20 mouse cellular contexts compared by ENCODE assay signal in the genomic region with DNA sequence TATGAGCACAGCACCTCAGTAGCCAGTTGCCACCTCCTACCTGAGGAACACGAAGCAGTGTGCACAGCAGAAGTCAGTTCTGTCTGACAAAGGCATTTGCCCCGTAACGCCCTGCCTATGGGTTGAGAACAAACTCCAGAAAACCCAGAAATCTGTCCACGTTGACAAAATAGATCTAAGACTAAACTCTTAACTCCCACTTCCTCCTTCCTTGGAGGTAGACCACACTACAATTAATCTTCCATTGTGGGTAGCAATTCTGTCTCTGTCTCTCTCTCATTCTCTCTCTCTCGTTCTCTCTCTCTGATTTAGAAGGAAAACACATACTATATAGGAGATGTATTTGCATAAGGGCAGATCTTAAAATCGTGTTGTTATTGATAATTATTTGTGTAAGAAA.
"Had no signal": no experiment of that assay in that cellular context is flagged by ENCODE, and none has a peak within 500 bp of the region (broad histone marks: within the 10 kb centered on the region; RNA-seq: fewer than 3 reads in every experiment).

No protein-coding gene starts in this region.

- DNase-seq: kidney, adult 18-20 months; kidney, adult 9 months; kidney, postnatal 14 days; liver; lung, adult 18-20 months; lung, postnatal 10 days; lung, postnatal 36 days; right cerebral cortex, adult 18-20 months; right cerebral cortex, postnatal 14 days; right cerebral cortex, postnatal 4 days; thymus, adult 18-20 months; thymus, postnatal 36 days had no signal

- H3K9me3 ChIP-seq: liver, embryonic 12.5 days; liver, embryonic 15.5 days; lung, embryonic 15.5 days; midbrain, embryonic 12.5 days; midbrain, embryonic 15.5 days; neural tube, embryonic 12.5 days; neural tube, embryonic 15.5 days had no signal

- H3K9ac ChIP-seq: liver, embryonic 12.5 days; liver, embryonic 15.5 days; lung, embryonic 15.5 days; midbrain, embryonic 12.5 days; midbrain, embryonic 15.5 days; neural tube, embryonic 12.5 days; neural tube, embryonic 15.5 days had no signal

- H3K4me2 ChIP-seq: liver, embryonic 12.5 days; liver, embryonic 15.5 days; lung, embryonic 15.5 days; midbrain, embryonic 12.5 days; midbrain, embryonic 15.5 days; neural tube, embryonic 12.5 days; neural tube, embryonic 15.5 days had no signal

- H3K27me3 ChIP-seq: liver, embryonic 12.5 days; liver, embryonic 15.5 days; lung, embryonic 15.5 days; midbrain, embryonic 12.5 days; midbrain, embryonic 15.5 days; neural tube, embryonic 12.5 days; neural tube, embryonic 15.5 days had no signal

- H3K4me1 ChIP-seq: liver, embryonic 12.5 days; liver, embryonic 15.5 days; lung, embryonic 15.5 days; midbrain, embryonic 12.5 days; midbrain, embryonic 15.5 days; neural tube, embryonic 12.5 days; neural tube, embryonic 15.5 days had no signal

- H3K4me3 ChIP-seq: liver, embryonic 12.5 days; liver, embryonic 15.5 days; lung, embryonic 15.5 days; midbrain, embryonic 12.5 days; midbrain, embryonic 15.5 days; neural tube, embryonic 12.5 days; neural tube, embryonic 15.5 days had no signal

- ATAC-seq: intestine, embryonic 16.5 days; liver, embryonic 12.5 days; midbrain, embryonic 15.5 days had no signal

- H3K27ac ChIP-seq: liver, embryonic 12.5 days; liver, embryonic 15.5 days; lung, embryonic 15.5 days; midbrain, embryonic 12.5 days; midbrain, embryonic 15.5 days; neural tube, embryonic 12.5 days; neural tube, embryonic 15.5 days had no signal

- H3K36me3 ChIP-seq: liver, embryonic 12.5 days; liver, embryonic 15.5 days; lung, embryonic 15.5 days; midbrain, embryonic 12.5 days; midbrain, embryonic 15.5 days; neural tube, embryonic 12.5 days; neural tube, embryonic 15.5 days had no signal
